Mouse (Mus musculus) kidney, adult 11 months (tissue): ENCODE results near the gene Efemp2.

Experiments used
- DNase-seq: peaks from one replicate; pipeline ENCODE4 v3.0.0; 2022

Gene Efemp2

DNA sequence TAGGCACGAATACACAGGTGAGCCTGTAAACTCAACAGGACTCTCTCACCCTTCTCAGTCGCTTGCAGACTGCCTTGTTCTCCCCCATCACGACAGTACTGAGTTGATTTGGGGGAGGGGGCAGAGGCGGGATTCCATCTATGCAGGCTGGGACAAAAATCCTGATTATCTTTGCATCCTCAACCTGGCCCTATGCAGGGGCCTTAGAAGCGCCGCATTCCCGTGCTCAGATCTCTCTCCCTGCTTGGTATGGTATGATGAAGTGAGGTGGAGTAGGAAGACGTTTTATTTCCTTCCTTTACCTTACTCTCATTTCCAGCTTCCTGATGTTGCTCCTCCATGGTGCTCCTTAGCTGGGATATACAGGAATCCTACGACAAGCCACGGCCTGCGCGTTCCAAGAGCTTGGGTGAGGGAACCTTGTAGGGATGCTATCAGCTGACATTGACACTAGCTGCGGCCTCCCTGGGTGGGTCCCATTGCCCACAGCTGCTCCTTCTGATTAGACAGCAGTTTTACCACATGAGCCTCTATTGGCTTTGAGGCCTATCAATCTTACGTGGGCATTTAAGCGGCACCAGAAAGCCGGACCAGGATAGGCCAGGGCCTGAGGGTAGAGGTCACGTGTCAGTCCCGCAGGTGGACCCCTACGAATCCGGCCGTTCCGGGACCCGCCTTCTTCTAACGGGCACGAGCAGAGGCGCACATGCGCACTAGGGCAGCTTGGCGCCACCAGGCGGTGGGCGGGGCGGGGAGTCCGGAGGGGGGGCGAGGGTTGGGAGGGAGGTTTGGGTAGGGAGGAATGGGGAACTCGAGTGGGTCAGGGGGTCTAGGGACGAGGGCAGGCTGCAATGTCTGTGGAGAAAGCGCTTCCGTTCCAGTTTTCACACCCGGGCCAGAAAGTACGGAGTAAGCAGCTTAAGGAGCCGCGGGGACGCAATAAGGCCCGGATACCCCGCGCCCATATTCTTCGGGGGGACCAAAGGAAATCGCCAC, 36.6 kb downstream of the Efemp2 start, which contains the start of gene Snx32:
Gene Snx32, minus strand, starts transcription at position 508 of the 996 bp plus-strand sequence.
- peak; percentile 99 for DNase-seq

DNA sequence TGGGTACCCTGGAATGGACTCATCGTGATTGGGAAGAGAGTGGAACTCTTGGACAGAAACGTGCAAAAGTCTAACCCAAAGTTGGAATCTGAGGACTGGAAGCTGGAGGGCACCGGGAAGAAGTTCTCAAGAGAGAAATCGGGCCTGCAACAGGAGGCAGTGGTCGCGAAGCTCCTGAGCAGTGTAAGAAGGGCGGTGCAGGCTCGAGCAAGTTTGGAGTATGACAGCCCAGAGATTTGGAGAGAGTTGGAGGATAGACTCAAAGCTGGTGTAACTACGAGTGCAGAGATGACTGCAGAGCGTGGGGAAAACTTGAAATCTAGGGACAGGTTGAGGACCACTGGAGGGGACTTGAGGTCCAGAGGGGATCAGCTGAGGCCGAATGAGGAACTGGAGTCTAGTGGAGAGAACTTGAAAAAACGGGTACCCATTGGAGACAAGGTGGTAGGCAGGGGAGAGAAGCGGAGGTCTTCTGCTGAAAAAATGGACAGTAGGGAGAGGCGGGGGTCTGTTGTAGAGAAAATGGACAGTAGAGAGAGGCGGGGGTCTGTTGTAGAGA, 37.4 kb downstream of the Efemp2 start:
- DNase-seq, result no peak

DNA sequence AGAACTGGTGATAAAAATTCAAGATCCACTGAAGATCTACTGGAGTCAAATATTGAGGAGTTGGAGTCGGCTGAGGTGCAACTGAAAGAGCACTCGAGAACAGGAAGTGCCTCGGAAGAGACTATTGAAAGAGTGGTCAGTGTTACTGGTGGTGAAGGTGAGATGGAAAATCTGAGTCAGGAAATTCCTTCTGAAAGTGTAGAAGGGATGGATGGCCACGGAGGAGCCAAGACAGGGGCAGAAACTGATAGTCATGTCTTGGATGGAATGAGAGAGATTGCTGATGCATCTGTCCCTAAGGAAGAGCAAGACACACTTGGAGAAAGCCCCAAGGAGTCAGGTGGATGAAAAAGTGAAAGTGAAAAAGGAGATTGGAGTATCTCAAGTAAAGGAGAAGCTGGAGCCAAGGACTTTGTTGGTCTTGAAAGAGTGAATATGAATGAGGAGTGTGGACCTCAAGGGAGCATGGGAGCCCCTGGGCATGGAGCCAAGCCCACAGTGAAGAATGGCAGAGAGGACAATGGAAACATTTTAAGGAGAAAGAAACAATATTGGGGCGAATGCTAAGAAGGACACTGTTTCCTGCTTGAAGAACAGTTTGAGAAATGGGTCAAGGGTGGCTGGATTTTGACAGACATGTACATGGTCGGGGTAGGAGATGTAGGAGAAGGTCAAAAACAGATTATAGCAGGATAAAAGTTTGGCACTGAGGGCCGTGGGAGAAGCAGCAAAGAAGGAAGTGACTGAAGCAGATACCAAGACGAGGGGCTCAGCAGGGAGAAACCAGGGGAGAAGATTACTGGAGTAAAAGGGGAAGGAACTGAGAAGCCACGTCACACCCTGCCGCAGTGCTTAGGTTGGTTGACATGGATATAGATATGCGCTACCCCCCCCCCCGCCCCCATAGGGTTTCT, 38.6 kb downstream of the Efemp2 start:
- no peak for DNase-seq

DNA sequence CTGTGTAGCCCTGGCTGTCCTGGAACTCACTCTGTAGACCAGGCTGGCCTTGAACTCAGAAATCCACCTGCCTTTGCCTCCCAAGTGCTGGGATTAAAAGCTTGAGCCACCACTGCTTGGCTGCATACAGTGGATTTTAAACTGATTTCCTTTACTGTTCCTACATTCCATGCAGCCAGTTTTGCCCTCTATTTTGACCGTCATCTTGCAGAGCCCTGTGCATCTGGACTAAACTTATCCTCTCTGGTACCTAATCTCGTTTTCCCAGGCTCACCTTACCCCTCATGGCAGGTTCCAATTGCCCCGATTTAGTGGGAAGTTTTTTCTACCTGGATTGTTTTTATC, 39.2 kb downstream of the Efemp2 start:
- DNase-seq, result no peak

DNA sequence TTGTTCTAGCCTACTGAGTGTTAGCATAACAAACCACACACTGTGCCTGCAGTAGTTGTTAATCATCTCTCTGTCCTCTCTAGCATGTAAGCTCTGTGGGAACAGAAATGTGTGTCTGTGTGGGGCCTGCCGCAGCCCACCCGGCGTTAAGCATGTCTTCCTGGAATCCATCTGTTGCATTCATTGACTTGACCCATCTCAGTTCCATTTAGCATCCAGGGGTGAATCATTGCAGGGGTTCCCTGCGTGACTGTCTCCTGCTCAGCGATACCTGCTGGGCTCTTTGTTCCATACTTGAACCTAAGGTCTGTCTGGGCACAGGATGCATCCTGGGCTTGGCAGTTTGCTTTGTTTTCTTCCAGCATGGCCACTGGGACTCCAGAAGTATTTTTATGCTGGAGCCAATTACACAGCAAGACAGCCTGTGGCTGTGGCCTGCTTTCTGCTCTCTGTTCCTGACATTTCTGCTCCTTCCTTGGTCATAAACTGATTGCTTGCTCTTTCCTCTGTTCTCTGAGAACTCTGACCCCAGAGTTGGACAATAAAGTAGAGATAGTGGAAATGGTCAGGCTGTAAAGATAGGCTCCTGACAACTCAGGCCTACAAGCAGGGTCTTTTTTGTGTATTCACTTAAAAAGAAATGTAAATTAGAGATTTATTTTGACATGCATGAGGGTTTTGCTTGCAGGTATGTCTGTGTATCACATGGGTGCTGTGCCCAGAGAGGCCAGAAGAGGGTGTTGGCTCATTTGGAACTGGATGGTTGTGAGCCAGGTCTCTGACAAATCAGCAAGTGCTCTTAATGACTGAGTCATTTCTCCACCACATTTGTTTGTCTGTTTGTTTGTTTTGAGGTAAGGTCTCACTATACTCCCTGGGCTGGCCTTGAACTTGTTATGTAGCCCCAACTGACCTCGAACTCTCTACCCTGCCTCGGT, 42.4 kb downstream of the Efemp2 start:
- no peak for DNase-seq

DNA sequence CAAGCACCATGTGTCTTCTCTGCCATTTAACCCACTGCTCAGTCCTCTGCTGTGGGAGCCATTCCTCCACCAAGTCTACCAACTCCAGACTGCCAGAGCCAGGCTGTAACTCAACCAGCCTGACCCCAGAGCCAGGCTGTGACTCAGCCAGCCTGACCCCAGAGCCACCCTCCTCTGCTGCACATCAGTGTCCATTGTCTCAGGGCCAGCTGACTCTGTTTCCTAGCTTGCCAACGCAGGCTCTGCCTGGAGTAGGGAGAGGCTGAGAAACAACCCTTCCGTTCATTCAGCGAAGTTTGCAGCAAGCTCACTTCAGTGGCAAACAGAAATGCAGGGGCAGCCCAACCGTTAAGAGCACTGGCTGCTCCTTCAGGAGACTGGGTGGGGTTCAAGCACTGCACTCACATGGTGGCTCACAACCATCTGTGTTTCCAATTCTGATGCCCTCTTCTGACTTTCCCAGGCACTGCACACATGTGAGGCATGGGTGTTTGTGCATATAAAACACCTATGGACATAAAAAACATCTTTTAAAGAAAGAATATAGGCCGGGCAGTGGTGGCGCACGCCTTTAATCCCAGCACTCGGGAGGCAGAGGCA, 43.3 kb downstream of the Efemp2 start:
- no peak for DNase-seq

DNA sequence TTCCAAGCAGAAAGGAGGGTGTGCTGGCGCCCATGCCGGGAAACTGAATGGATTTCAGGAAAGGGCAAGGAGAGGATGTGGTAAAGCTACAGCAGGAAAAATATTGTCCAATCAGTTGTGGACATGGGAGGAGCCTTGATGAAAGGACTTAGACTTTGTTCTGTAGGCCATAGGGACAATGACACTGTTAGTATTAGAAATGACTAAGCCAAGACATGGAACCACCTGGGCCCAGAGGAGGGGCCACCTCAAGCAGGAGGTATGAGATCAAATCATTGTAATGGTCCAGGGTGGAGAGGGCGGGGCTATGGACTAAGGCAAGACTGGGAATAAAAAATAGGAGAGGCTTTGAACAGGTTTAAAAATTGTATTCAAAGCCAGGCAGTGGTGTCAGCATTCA, 45.0 kb downstream of the Efemp2 start:
- no peak for DNase-seq

DNA sequence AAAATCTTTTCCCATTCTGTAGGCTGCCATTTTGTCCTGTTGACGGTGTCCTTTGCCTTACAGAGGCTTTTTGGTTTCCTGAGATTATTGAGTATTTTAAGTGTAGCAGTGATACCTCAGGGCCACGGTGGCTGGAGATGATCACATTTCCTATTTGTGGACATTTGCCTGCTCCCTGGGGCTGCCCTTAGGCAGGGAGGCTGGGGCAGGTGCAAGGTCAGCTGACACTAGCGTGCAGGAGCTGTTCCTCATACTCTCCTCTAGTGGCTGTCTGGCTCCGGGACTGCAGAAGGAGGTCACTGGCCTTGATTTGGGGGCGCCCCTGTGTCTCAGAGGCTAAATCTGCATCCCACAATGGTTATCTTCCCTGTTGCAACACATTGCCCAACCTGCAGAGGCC, 51.5 kb downstream of the Efemp2 start:
- DNase-seq, result no peak

DNA sequence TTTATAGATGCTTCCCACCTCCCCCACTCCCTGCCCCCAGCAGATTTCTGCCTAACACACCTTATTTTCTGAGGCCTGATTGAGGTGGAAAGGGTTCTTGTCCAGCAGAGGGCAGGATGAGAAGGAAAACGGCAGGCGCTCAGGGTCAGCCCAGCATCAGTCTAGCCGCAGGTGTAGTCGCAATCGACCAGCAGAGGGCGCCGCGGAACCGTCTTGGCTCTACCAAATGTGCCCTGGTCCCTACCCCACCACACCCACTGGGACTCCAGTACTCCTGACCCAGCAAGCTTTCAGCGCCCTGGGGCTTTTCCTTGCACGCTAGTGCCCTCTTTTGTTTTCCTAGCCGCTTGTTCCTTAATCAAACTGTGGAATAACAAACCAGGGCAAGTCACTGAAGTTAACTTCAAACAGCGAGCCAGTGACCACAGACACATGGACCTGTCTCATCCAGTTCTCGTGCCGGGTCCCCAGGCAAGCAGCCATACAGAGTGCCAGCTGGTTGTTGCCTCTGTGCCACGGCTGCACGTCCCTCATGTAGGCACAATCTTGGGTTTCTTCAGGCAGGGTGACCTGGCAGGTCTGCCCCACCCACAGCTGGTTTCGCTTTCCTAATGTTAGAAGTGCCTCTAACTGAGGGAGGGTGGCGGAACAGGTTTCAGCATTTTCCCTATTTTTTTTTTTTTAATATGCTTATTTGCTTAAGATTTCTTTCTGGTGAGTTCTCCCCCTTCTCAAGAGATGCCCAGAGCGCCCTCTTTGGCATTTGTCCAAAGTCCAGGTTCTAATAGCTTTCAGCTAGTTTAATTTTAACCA, 55.8 kb downstream of the Efemp2 start:
- DNase-seq, result peak; percentile 96

DNA sequence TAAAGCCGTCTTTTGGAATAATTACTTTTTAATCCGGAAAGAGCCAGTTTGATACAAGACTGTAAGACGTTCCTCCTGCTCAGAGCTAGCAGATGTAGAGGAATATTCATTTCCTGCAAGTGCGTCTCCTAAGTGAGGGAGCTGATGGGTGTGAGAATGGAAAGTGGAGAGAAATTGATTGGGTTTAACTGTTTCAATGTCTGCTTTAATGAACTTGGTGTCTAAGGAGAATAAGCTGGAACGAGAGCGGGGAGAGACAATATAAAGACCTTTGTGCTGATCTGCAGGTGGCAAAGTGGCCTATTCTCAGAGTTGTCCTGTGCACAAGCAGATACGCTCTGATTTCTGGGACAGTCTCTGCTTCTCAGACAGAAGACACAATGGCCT, 56.4 kb downstream of the Efemp2 start:
- DNase-seq, result no peak
